Mouse (Mus musculus) G1E (cell line): Measurements from ENCODE around the gene Il1rapl2.

Experiments
- CTCF ChIP-seq: IDR thresholded peaks from 2 replicates; pipeline ENCODE4 v1.5.1; 2012; ENCODE audit warnings: low read depth, low read length, inconsistent platforms, mixed read lengths
- GATA1 ChIP-seq: IDR thresholded peaks from 2 replicates; pipeline ENCODE4 v1.6.1; 2012; ENCODE audit warnings: borderline replicate concordance, low read length, inconsistent platforms, mixed read lengths
- GATA2 ChIP-seq: IDR thresholded peaks from 2 replicates; pipeline ENCODE4 v1.6.1; 2012; ENCODE audit warnings: low read depth, low read length, inconsistent platforms, borderline replicate concordance
- POLR2AphosphoS5 ChIP-seq: IDR thresholded peaks from 2 replicates; pipeline ENCODE4 v1.6.1; 2012; ENCODE audit warnings: low read depth, low read length, inconsistent platforms; ENCODE audit not compliant: insufficient replicate concordance
- TAL1 ChIP-seq: conservative IDR thresholded peaks from 2 replicates; pipeline ENCODE4 v1.6.1; 2012; ENCODE audit warnings: low read depth, low read length, inconsistent platforms, mixed read lengths

GRCm38 (mm10) chrX:137806231-137807114 lies 236.1 kb downstream of the Il1rapl2 start:
- TF ChIP-seq CTCF, result no peak
- TF ChIP-seq POLR2AphosphoS5, result no peak
- TF ChIP-seq TAL1, result no peak
- no peak for TF ChIP-seq GATA1
- no peak for TF ChIP-seq GATA2
